Mouse (Mus musculus) olfactory bulb, adult 2 months (tissue): ENCODE results near the gene Elovl2.

Experiments used
- CTCF ChIP-seq: fragments of 200-500 bp; IDR thresholded peaks from 2 replicates; pipeline ENCODE4 v1.5.1; 2012; ENCODE audit warnings: low read depth, mild to moderate bottlenecking, low read length, moderate library complexity; ENCODE audit not compliant: insufficient read depth
- POLR2A ChIP-seq: fragments of 200-500 bp; IDR thresholded peaks from 2 replicates; pipeline ENCODE4 v1.6.1; 2012; ENCODE audit warnings: mild to moderate bottlenecking, low read depth, low read length, moderate library complexity; ENCODE audit not compliant: insufficient read depth

DNA sequence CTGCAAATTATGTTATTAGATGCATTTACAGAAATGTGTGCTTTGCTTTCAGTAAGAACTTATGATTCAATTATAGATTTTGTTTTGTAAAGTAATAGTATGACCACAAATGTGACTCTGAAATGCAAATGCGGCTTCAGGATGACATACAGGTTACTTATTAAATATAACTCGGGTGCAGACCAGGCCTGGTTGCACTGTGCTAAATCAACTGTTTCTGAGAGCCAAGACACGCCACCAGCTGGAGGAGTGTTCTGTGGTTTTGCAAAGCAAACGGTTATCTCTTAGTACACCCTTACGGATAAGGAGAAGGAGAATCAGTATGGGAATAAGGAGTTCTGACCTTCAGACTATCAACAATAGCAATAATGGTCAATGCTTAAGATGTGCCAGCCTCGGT is 4.5 kb downstream of the Elovl2 start:
- TF ChIP-seq CTCF: no peak
- TF ChIP-seq POLR2A: no peak
